Mouse (Mus musculus): Measurements from ENCODE around the gene Zfp867.

Zfp867 gene

GRCm38 (mm10) chr11:59472326-59472677 is at the start of gene Zfp867:
TSS of gene Zfp867 (minus strand) at chr11:59472474.
- in situ Hi-C loops (cut with MboI, MseI) = no loop called here

- in situ Hi-C loops (cut with MboI, MseI) = loop anchor here (10.0 kb wide), 1 partner anchor 865 kb away; no protein-coding TSS in a partner anchor
These were observed 47.6 kb upstream of the Zfp867 start for GRCm38 (mm10) chr11:59519741-59520495.

- in situ Hi-C loops (cut with MboI, MseI) = loop anchor here (10.0 kb wide), 1 partner anchor 867 kb away; no protein-coding TSS in a partner anchor
These were observed 46.0 kb upstream of the Zfp867 start for GRCm38 (mm10) chr11:59518226-59518625.

- in situ Hi-C loops (cut with MboI, MseI) = loop anchor here (10.0 kb wide), 1 partner anchor 867 kb away; no protein-coding TSS in a partner anchor
These were observed 45.2 kb upstream of the Zfp867 start for GRCm38 (mm10) chr11:59517441-59517840.

- in situ Hi-C loops (cut with MboI, MseI) = loop anchor here (10.0 kb wide), 1 partner anchor 870 kb away; no protein-coding TSS in a partner anchor
These were observed 42.5 kb upstream of the Zfp867 start for GRCm38 (mm10) chr11:59514789-59515188.

GRCm38 (mm10) chr11:59514381-59514780 is 42.1 kb upstream of the Zfp867 start:
- in situ Hi-C loops (cut with MboI, MseI) = loop anchor here (10.0 kb wide), 1 partner anchor 870 kb away; no protein-coding TSS in a partner anchor

GRCm38 (mm10) chr11:59513556-59513955 is 41.3 kb upstream of the Zfp867 start:
- in situ Hi-C loops (cut with MboI, MseI) = loop anchor here (10.0 kb wide), 1 partner anchor 871 kb away; no protein-coding TSS in a partner anchor

GRCm38 (mm10) chr11:59512733-59513132 is 40.5 kb upstream of the Zfp867 start:
- in situ Hi-C loops (cut with MboI, MseI) = loop anchor here (10.0 kb wide), 1 partner anchor 872 kb away; no protein-coding TSS in a partner anchor

GRCm38 (mm10) chr11:59511558-59511957 is 39.3 kb upstream of the Zfp867 start:
- in situ Hi-C loops (cut with MboI, MseI) = loop anchor here (10.0 kb wide), 1 partner anchor 873 kb away; no protein-coding TSS in a partner anchor

- in situ Hi-C loops (cut with MboI, MseI) = no loop called here
These were observed 34.4 kb upstream of the Zfp867 start for GRCm38 (mm10) chr11:59506713-59507074.

GRCm38 (mm10) chr11:59505839-59506712 is 33.8 kb upstream of the Zfp867 start:
- in situ Hi-C loops (cut with MboI, MseI) = no loop called here

GRCm38 (mm10) chr11:59505351-59505838 is 33.1 kb upstream of the Zfp867 start:
- in situ Hi-C loops (cut with MboI, MseI) = no loop called here

GRCm38 (mm10) chr11:59501978-59502700 is 29.9 kb upstream of the Zfp867 start:
- in situ Hi-C loops (cut with MboI, MseI) = no loop called here

GRCm38 (mm10) chr11:59497747-59498146 is 25.5 kb upstream of the Zfp867 start:
- in situ Hi-C loops (cut with MboI, MseI) = no loop called here

- in situ Hi-C loops (cut with MboI, MseI) = no loop called here
These were observed 24.5 kb upstream of the Zfp867 start for GRCm38 (mm10) chr11:59496672-59497310.

- in situ Hi-C loops (cut with MboI, MseI) = no loop called here
These were observed 13.9 kb upstream of the Zfp867 start for GRCm38 (mm10) chr11:59486222-59486621.

- in situ Hi-C loops (cut with MboI, MseI) = no loop called here
These were observed 13.4 kb upstream of the Zfp867 start for GRCm38 (mm10) chr11:59485641-59486040.

- in situ Hi-C loops (cut with MboI, MseI) = loop anchor here (5.0 kb wide), 1 partner anchor 181 kb away; no protein-coding TSS in a partner anchor
These were observed 10.9 kb upstream of the Zfp867 start for GRCm38 (mm10) chr11:59483212-59483611.

- in situ Hi-C loops (cut with MboI, MseI) = no loop called here
These were observed 5.0 kb upstream of the Zfp867 start for GRCm38 (mm10) chr11:59477240-59477639.

- in situ Hi-C loops (cut with MboI, MseI) = no loop called here
These were observed 605 bp downstream of the Zfp867 start for GRCm38 (mm10) chr11:59471413-59472325.

All from T-helper 1 cell (primary cell).